Mouse (Mus musculus): ENCODE data around the gene Gm17720. TPM values are rescaled to one million over a fixed set of nuclear protein-coding genes. Genes with fewer than 3 reads are reported as not detected.

Gene Gm17720
- polyA plus RNA-seq, 1 experiment from 2014 or later: not detected

DNA sequence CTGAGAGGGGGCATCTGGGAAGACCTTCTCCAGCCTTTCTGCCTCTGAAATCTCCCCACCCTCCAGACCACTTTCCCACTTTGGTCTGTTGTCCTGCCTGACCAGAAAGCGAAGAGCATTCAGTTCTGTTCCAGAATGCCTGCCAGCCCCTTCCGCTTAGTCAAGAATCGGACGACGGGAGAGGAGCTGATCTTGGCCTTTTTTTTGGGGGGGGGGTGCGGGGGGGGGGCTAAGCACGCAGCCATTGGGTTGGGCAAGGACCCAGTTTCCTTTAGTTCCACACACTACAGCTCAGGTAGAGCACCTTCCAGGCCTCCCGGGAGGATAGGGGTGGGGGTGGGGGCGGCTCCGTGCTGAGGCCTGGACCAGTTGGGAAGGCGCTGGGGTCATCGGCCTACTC, 1.6 kb downstream of the Gm17720 start, which contains the start of gene Gm21964:
Gm21964 (plus strand) TSS at position 301 of the 400 bp plus-strand sequence.
- no peak within 1 kb of the TSS for H3K4me2 ChIP-seq (ENCODE audit: low read depth, low read length, severe bottlenecking)
- no peak within 1 kb of the TSS for H3K4me3 ChIP-seq (ENCODE audit: low read depth, low read length)
- H3K9me3 ChIP-seq (ENCODE audit: control insufficient read depth, low read length): no peaks in the 10 kb centered on the region
- H3K27me3 ChIP-seq (ENCODE audit: control insufficient read depth, insufficient read depth, low read length): no peaks in the 10 kb centered on the region
- H3K9ac ChIP-seq (ENCODE audit: low read length): no peak within 1 kb of the TSS
- H3K36me3 ChIP-seq (ENCODE audit: control insufficient read depth, insufficient read depth, low read length): no peaks in the 10 kb centered on the region
- 91% methylated on average over 9 of the region's 12 CpGs for WGBS
- no peak for ATAC-seq (replicated peaks; ENCODE audit: low FRiP score)
- no peak within 1 kb of the TSS for H3K27ac ChIP-seq (ENCODE audit: low read depth, low read length)
- no peaks in the 10 kb centered on the region for H3K4me1 ChIP-seq (replicated peaks; ENCODE audit: control insufficient read depth, insufficient read depth, low read length)
- no peak for DNase-seq (ENCODE audit: low spot score)

DNA sequence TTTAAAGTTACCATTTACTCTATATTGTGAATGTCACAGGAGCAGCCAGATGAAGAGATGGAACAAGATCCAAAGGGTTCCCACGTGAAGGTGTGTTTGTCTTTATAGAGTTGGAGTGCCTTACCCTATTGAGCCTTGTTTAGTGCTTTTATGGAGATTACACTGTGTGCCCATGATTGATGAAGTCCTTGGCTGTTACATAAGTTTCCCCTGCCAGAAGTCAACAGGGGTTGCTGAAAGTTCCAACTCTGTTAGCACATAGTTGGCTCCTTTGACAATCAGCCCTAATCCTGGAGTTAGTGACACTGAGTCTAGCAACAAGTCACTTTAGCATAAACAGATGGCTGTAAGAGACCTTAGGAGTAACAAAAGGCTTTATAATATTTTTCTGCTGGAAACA, 10.7 kb downstream of the Gm17720 start:
- H3K9me3 ChIP-seq (ENCODE audit: control insufficient read depth, low read length): peaks cover 10% of the 10 kb centered on the region; the same call in 1 of the 2 replicates
- H3K4me3 ChIP-seq (ENCODE audit: low read depth, low read length): no peak overlapping the region
- DNase-seq (ENCODE audit: low spot score) (no peak), ATAC-seq (replicated peaks; ENCODE audit: low FRiP score) (no peak)
- H3K27me3 ChIP-seq (ENCODE audit: control insufficient read depth, insufficient read depth, low read length): no peaks in the 10 kb centered on the region
- no peak overlapping the region for H3K27ac ChIP-seq (ENCODE audit: low read depth, low read length)
- peaks cover 16% of the 10 kb centered on the region for H3K36me3 ChIP-seq (ENCODE audit: control insufficient read depth, insufficient read depth, low read length)
- no peaks in the 10 kb centered on the region for H3K4me1 ChIP-seq (replicated peaks; ENCODE audit: control insufficient read depth, insufficient read depth, low read length)
- 68% methylated on average over 1 of the region's 1 CpGs for WGBS
- H3K4me2 ChIP-seq (ENCODE audit: low read depth, low read length, severe bottlenecking): no peak overlapping the region
- H3K9ac ChIP-seq (ENCODE audit: low read length): no peak overlapping the region

DNA sequence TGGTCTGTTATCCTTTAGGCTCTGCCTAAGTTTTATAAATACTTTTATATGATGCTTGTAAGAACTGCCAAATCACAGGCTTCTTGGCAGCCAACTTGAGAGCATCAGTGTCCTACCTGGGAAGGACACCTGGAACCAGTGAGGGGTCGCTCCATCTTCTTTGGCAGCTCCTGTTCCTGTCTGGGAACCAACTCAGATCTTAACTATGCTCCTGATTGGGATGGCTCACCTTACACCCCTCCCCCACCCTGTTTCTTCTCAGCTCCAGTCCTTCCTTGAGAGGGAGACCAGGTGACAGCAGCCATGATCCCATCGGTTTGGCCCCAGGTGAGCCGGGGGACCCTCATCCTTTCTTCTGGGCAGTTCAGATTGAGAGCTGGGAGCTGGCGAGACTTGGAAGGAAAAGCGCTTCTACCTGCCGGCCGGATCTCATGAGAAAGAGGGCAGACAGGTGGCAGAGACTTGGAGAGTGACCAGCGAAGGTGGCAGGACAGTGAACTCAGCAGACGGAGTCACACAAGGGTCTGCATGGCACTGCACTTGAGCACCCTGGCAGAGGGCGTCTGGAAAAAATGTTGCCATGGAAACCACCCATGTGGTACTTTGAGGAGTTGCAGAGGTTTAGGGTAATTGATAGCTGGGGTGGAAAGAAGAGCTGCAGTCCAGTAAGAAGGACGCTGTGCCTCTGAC, 20.0 kb downstream of the Gm17720 start:
- Histone ChIP-seq H3K4me2 (ENCODE audit: low read depth, low read length, severe bottlenecking) (no peak overlapping the region), H3K9ac (ENCODE audit: low read length) (no peak overlapping the region), H3K27me3 (ENCODE audit: control insufficient read depth, insufficient read depth, low read length) (no peaks in the 10 kb centered on the region), H3K36me3 (ENCODE audit: control insufficient read depth, insufficient read depth, low read length) (no peaks in the 10 kb centered on the region; the same call in 1 of the 2 replicates), H3K9me3 (ENCODE audit: control insufficient read depth, low read length) (no peaks in the 10 kb centered on the region), H3K4me3 (ENCODE audit: low read depth, low read length) (no peak overlapping the region), H3K4me1 (replicated peaks; ENCODE audit: control insufficient read depth, insufficient read depth, low read length) (peaks cover 2% of the 10 kb centered on the region; the same call in 1 of the 2 replicates), H3K27ac (ENCODE audit: low read depth, low read length) (no peak overlapping the region)
- DNase-seq (ENCODE audit: low spot score): no peak
- WGBS: 81% methylated on average over 11 of the region's 11 CpGs
- no peak for ATAC-seq (replicated peaks; ENCODE audit: low FRiP score)

DNA sequence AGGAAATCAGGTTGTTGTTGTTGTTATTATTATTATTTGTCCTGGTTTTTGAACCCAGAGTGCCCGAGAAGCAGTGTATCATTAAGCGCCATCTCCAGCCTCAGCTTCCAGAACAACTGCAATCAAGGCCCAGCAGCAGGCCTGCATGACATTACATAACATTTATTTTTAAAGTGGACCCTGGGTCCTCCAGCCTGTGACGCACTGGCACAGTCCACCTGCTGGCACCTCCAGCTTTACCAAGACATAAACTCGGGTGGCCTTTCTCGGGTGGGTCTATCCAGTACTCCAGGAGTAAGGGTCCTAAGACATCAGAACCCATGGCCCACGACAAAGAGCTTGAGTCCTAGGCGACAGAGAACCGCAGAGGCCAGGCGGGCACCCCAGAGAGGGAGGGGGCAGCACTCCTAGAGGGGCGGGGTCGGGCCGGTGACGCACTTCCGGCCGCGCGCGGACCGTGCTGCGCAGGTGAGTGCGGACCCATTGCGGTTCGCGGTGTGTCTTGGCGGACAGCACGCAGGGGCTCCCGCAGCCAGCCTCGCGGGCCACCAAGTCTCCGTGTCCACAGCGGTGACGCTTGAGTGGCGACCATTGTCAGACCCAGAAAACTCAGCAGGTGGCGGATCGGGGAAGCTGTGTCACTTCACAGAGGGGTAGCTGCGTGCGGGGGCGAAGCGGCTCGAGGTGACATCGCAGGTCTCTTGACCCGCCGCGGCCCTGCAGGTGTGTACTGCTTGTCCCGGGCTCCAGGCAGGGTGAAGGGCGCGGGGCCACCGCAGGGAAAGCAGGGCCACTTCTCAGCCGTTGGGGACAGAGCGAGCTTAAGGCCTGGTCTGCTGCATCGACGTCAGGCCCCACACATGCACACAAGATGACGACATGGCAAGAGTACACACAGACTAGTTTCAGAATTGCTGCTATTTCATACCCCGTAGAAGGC, 23.0 kb downstream of the Gm17720 start, which contains the start of gene Zfp612:
Zfp612 (plus strand) TSS at position 465 of the 940 bp plus-strand sequence.
- Histone ChIP-seq H3K4me1 (replicated peaks; ENCODE audit: control insufficient read depth, insufficient read depth, low read length) (peaks cover 2% of the 10 kb centered on the region; the same call in 1 of the 2 replicates), H3K4me2 (ENCODE audit: low read depth, low read length, severe bottlenecking) (peak within 1 kb of the TSS; percentile 85), H3K27me3 (ENCODE audit: control insufficient read depth, insufficient read depth, low read length) (no peaks in the 10 kb centered on the region), H3K9ac (ENCODE audit: low read length) (peak within 1 kb of the TSS; percentile 78), H3K27ac (ENCODE audit: low read depth, low read length) (no peak within 1 kb of the TSS), H3K9me3 (ENCODE audit: control insufficient read depth, low read length) (no peaks in the 10 kb centered on the region), H3K4me3 (ENCODE audit: low read depth, low read length) (peak within 1 kb of the TSS; percentile 74), H3K36me3 (ENCODE audit: control insufficient read depth, insufficient read depth, low read length) (no peaks in the 10 kb centered on the region)
- DNase-seq (ENCODE audit: low spot score): peak; percentile 85
- 7% methylated on average over 54 of the region's 54 CpGs for WGBS
- peak; percentile 96 for ATAC-seq (replicated peaks; ENCODE audit: low FRiP score)

- Histone ChIP-seq H3K4me1 (replicated peaks; ENCODE audit: control insufficient read depth, insufficient read depth, low read length) (no peaks in the 10 kb centered on the region; the same call in 1 of the 2 replicates), H3K27ac (ENCODE audit: low read depth, low read length) (no peak overlapping the region), H3K36me3 (ENCODE audit: control insufficient read depth, insufficient read depth, low read length) (no peaks in the 10 kb centered on the region), H3K9me3 (ENCODE audit: control insufficient read depth, low read length) (no peaks in the 10 kb centered on the region), H3K4me2 (ENCODE audit: low read depth, low read length, severe bottlenecking) (no peak overlapping the region), H3K27me3 (ENCODE audit: control insufficient read depth, insufficient read depth, low read length) (no peaks in the 10 kb centered on the region), H3K9ac (ENCODE audit: low read length) (no peak overlapping the region), H3K4me3 (ENCODE audit: low read depth, low read length) (no peak overlapping the region)
- ATAC-seq (replicated peaks; ENCODE audit: low FRiP score) (no peak), DNase-seq (ENCODE audit: low spot score) (no peak)
- WGBS: 83% methylated on average over 8 of the region's 8 CpGs
Observed at GRCm38 (mm10) chr8:110074496-110074895, 28.1 kb downstream of the Gm17720 start.

DNA sequence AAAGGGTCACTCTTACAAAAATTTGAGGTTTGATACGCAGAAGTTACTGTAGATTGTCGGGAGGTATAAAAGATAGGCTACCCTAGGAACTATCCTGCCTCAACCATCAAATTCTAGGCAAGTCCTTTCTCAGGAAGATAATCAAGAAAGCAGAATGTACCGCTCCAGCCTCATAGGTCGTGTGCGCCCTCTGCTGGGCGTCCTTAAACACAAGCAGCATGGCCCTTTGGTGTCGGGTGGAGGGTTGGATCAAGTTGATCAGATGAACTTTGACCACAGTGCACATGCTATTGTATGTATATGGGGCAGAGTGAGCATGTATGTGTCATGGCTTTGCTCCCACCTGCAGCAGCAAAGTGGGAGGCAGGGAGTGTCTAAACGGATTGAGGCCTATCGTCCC, 31.0 kb downstream of the Gm17720 start:
- Histone ChIP-seq H3K36me3 (ENCODE audit: control insufficient read depth, insufficient read depth, low read length) (no peaks in the 10 kb centered on the region), H3K27me3 (ENCODE audit: control insufficient read depth, insufficient read depth, low read length) (no peaks in the 10 kb centered on the region), H3K9me3 (ENCODE audit: control insufficient read depth, low read length) (no peaks in the 10 kb centered on the region), H3K9ac (ENCODE audit: low read length) (no peak overlapping the region), H3K4me2 (ENCODE audit: low read depth, low read length, severe bottlenecking) (no peak overlapping the region), H3K4me3 (ENCODE audit: low read depth, low read length) (no peak overlapping the region), H3K27ac (ENCODE audit: low read depth, low read length) (no peak overlapping the region), H3K4me1 (replicated peaks; ENCODE audit: control insufficient read depth, insufficient read depth, low read length) (no peaks in the 10 kb centered on the region)
- 17% methylated on average over 9 of the region's 9 CpGs for WGBS
- ATAC-seq (replicated peaks; ENCODE audit: low FRiP score) (no peak; the same call in 1 of the 2 replicates), DNase-seq (ENCODE audit: low spot score) (peak; percentile 81)

DNA sequence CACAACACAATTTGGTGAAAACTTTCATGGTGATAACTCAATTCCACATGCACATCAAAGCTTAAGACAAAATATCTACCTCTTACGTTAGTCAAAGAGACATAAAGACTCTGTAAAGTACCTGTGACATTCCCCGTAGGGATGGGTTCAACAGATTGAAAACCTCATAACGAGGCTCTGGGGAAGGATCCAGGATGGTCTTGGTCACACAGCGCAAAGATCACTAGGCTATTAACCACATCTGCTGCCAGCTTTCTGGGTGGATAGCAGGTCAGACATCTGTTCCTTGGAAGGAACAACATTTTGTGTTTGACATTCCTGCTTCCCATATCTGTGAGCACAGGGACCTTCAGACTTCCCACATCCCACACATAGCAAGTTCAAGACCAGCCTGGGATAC, 32.8 kb downstream of the Gm17720 start:
- no peaks in the 10 kb centered on the region for H3K27me3 ChIP-seq (ENCODE audit: control insufficient read depth, insufficient read depth, low read length)
- H3K4me1 ChIP-seq (replicated peaks; ENCODE audit: control insufficient read depth, insufficient read depth, low read length): no peaks in the 10 kb centered on the region
- H3K36me3 ChIP-seq (ENCODE audit: control insufficient read depth, insufficient read depth, low read length): no peaks in the 10 kb centered on the region
- no peak overlapping the region for H3K4me2 ChIP-seq (ENCODE audit: low read depth, low read length, severe bottlenecking)
- no peaks in the 10 kb centered on the region for H3K9me3 ChIP-seq (ENCODE audit: control insufficient read depth, low read length)
- 93% methylated on average over 4 of the region's 4 CpGs for WGBS
- no peak overlapping the region for H3K27ac ChIP-seq (ENCODE audit: low read depth, low read length)
- no peak overlapping the region for H3K9ac ChIP-seq (ENCODE audit: low read length)
- H3K4me3 ChIP-seq (ENCODE audit: low read depth, low read length): no peak overlapping the region
- ATAC-seq (replicated peaks; ENCODE audit: low FRiP score): no peak
- DNase-seq (ENCODE audit: low spot score): no peak

DNA sequence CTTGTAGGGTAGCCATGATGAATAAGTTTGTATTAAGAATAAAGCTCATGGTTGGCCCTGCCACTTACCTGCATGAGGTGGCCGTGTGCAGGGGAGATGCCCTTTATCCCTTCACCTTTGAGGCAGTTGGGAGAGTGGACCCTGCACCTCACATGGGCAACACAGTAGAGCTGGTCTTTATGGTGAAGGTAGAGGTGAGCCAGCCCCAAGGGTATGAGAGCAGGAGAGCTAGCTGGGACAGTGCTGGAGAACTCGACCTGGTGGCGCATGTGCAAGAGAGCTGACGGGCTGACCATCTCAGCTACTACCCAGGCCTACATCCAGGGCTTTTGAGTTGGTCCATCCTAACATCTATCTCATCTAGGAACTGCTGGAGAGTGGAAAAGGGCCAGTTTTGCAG, 36.9 kb downstream of the Gm17720 start:
- Histone ChIP-seq H3K4me2 (ENCODE audit: low read depth, low read length, severe bottlenecking) (no peak overlapping the region), H3K4me3 (ENCODE audit: low read depth, low read length) (no peak overlapping the region), H3K36me3 (ENCODE audit: control insufficient read depth, insufficient read depth, low read length) (no peaks in the 10 kb centered on the region), H3K9ac (ENCODE audit: low read length) (no peak overlapping the region), H3K4me1 (replicated peaks; ENCODE audit: control insufficient read depth, insufficient read depth, low read length) (no peaks in the 10 kb centered on the region), H3K27me3 (ENCODE audit: control insufficient read depth, insufficient read depth, low read length) (no peaks in the 10 kb centered on the region), H3K27ac (ENCODE audit: low read depth, low read length) (no peak overlapping the region), H3K9me3 (ENCODE audit: control insufficient read depth, low read length) (no peaks in the 10 kb centered on the region)
- WGBS: 90% methylated on average over 4 of the region's 4 CpGs
- ATAC-seq (replicated peaks; ENCODE audit: low FRiP score): no peak
- no peak for DNase-seq (ENCODE audit: low spot score)

Measured in forebrain, embryonic 11.5 days (tissue).